In genomic region chr3:115403330-115403986, GRCm38 (mm10) we compare ENCODE assay signal across 28 mouse cellular contexts.
"Had no signal": no experiment of that assay in that cellular context is flagged by ENCODE, and none has a peak within 500 bp of the region (broad histone marks: within the 10 kb centered on the region; RNA-seq: fewer than 3 reads in every experiment).

No protein-coding gene starts in this region.

- H3K36me3 ChIP-seq: embryonic facial prominence, embryonic 10.5 days; embryonic facial prominence, embryonic 12.5 days; embryonic facial prominence, embryonic 13.5 days; embryonic facial prominence, embryonic 15.5 days; forebrain, embryonic 10.5 days; forebrain, embryonic 12.5 days; forebrain, embryonic 15.5 days had no signal

- H3K27me3 ChIP-seq: embryonic facial prominence, embryonic 12.5 days; embryonic facial prominence, embryonic 13.5 days; embryonic facial prominence, embryonic 15.5 days; forebrain, embryonic 12.5 days; forebrain, embryonic 13.5 days; forebrain, embryonic 15.5 days had no signal

- H3K4me3 ChIP-seq: embryonic facial prominence, embryonic 10.5 days; embryonic facial prominence, embryonic 12.5 days; embryonic facial prominence, embryonic 13.5 days; embryonic facial prominence, embryonic 15.5 days; erythroblast, embryonic 14.5 days; forebrain, embryonic 10.5 days; forebrain, embryonic 12.5 days; forebrain, embryonic 13.5 days; forebrain, embryonic 15.5 days; gastrocnemius, adult 2 months; heart, adult 2 months had no signal

- H3K9ac ChIP-seq: embryonic facial prominence, embryonic 12.5 days; embryonic facial prominence, embryonic 13.5 days; embryonic facial prominence, embryonic 15.5 days; forebrain, embryonic 12.5 days; forebrain, embryonic 13.5 days; forebrain, embryonic 15.5 days; forebrain, postnatal 0 days had no signal

- H3K9me3 ChIP-seq: embryonic facial prominence, embryonic 10.5 days; embryonic facial prominence, embryonic 12.5 days; embryonic facial prominence, embryonic 13.5 days; embryonic facial prominence, embryonic 15.5 days; forebrain, embryonic 10.5 days; forebrain, embryonic 12.5 days; forebrain, embryonic 13.5 days; forebrain, embryonic 15.5 days had no signal

- H3K4me1 ChIP-seq: embryonic facial prominence, embryonic 10.5 days; embryonic facial prominence, embryonic 12.5 days; embryonic facial prominence, embryonic 13.5 days; embryonic facial prominence, embryonic 15.5 days; forebrain, embryonic 10.5 days; forebrain, embryonic 12.5 days; forebrain, embryonic 13.5 days; forebrain, embryonic 15.5 days had no signal

- DNase-seq: cerebellum, adult 8-10 months; cerebellum, adult 9-10 months; cerebellum, adult 9-11 months; cerebellum, postnatal 10 days; cerebellum, postnatal 14 days; cerebellum, postnatal 25 days; cerebellum, postnatal 36 days; embryo, embryonic 11 days; forebrain, postnatal 0 days; gastrocnemius, adult 2 months; gastrocnemius, postnatal 10 days; gastrocnemius, postnatal 14 days; gastrocnemius, postnatal 25 days; gastrocnemius, postnatal 36 days; heart, adult 11 months; heart, adult 18-20 months; heart, adult 2 months had no signal

- ATAC-seq: forebrain, embryonic 13.5 days; forebrain, embryonic 14.5 days; forebrain, embryonic 15.5 days; forebrain, embryonic 16.5 days; forebrain, postnatal 0 days had no signal

- H3K27ac ChIP-seq: embryonic facial prominence, embryonic 10.5 days; embryonic facial prominence, embryonic 12.5 days; embryonic facial prominence, embryonic 13.5 days; embryonic facial prominence, embryonic 15.5 days; forebrain, embryonic 10.5 days; forebrain, embryonic 12.5 days; forebrain, embryonic 13.5 days; forebrain, embryonic 15.5 days; gastrocnemius, adult 2 months; heart, adult 2 months had no signal

- H3K4me2 ChIP-seq: embryonic facial prominence, embryonic 12.5 days; embryonic facial prominence, embryonic 13.5 days; embryonic facial prominence, embryonic 15.5 days; forebrain, embryonic 12.5 days; forebrain, embryonic 13.5 days; forebrain, embryonic 15.5 days had no signal
